Mouse (Mus musculus): ENCODE data around the gene Ly6g6f. TPM values are rescaled to one million over a fixed set of nuclear protein-coding genes. Genes with fewer than 3 reads are reported as not detected.

The Ly6g6f gene
- total and polyA plus RNA-seq, 3 experiments, result 0.54 to 0.67 TPM; not detected in 1

- TF ChIP-seq JUN (IDR thresholded peaks at IDR 0.05; ENCODE audit: insufficient read depth, low read depth, low read length), result no peak
- 0 out of 2 replicates have a peak, but pooled peaks have one; percentile 21 for TF ChIP-seq CHD1 (IDR thresholded peaks at IDR 0.05; ENCODE audit: low read depth, low read length)
- TF ChIP-seq MYC (IDR thresholded peaks at IDR 0.05; ENCODE audit: low read depth, low read length), result 0 out of 2 replicates have a peak, but pooled peaks have one; percentile 8
- peak; percentile 33; the same call in 1 of the 2 replicates for TF ChIP-seq BHLHE40 (IDR thresholded peaks at IDR 0.05; ENCODE audit: low read depth, low read length)
- no peak for TF ChIP-seq EP300 (IDR thresholded peaks at IDR 0.05; ENCODE audit: low read length)
- TF ChIP-seq USF1 (IDR thresholded peaks at IDR 0.05; ENCODE audit: low read depth, low read length), result no peak
- TF ChIP-seq RCOR1 (conservative IDR thresholded peaks at IDR 0.05; ENCODE audit: low read depth, low read length), result no peak
- TF ChIP-seq POLR2A (IDR thresholded peaks at IDR 0.05; ENCODE audit: low read depth, low read length), result peak; percentile 57
Observed at GRCm38 (mm10) chr17:35050126-35050750, 35.2 kb downstream of the Ly6g6f start (continued).

GRCm38 (mm10) chr17:35049561-35050016 lies 35.8 kb downstream of the Ly6g6f start, which contains the start of gene Clic1:
TSS of gene Clic1 (plus strand) at chr17:35049966.
- in situ Hi-C loops (cut with MboI; ENCODE audit: low pct_ligation_motif_present, low pct_unique_long_range_greater_than_20kb, low sequenced_read_pairs), result no loop called here
- TF ChIP-seq SMC3 (IDR thresholded peaks at IDR 0.05; ENCODE audit: low read depth, low read length) (peak; percentile 7; the same call in 1 of the 2 replicates), ZNF384 (IDR thresholded peaks at IDR 0.05; ENCODE audit: low read depth, low read length) (no peak), SIN3A (IDR thresholded peaks at IDR 0.05; ENCODE audit: low read length) (no peak), MAFK (IDR thresholded peaks at IDR 0.05; ENCODE audit: insufficient replicate concordance, low read length) (no peak), ELF1 (IDR thresholded peaks at IDR 0.05; ENCODE audit: low read depth, low read length) (peak; percentile 39), MAX (IDR thresholded peaks at IDR 0.05; ENCODE audit: low read length) (no peak), TCF12 (IDR thresholded peaks at IDR 0.05; ENCODE audit: low read depth, low read length) (peak; percentile 38; the same call in 1 of the 2 replicates), IRF4 (IDR thresholded peaks at IDR 0.05; ENCODE audit: low read depth, low read length) (no peak), ZKSCAN1 (IDR thresholded peaks at IDR 0.05; ENCODE audit: borderline replicate concordance, low read depth, low read length) (no peak), UBTF (IDR thresholded peaks at IDR 0.05; ENCODE audit: low read depth, low read length) (no peak), USF1 (IDR thresholded peaks at IDR 0.05; ENCODE audit: low read depth, low read length) (no peak), ETS1 (conservative IDR thresholded peaks at IDR 0.05; ENCODE audit: low read depth, low read length) (no peak), CHD2 (IDR thresholded peaks at IDR 0.05; ENCODE audit: low read length) (no peak), CTCF (conservative IDR thresholded peaks at IDR 0.05 in 1 of 2, IDR thresholded peaks at IDR 0.05 in 1 of 2; ENCODE audit: low read depth in 2 of 2, low read length in 2 of 2) (no peak; a peak in 1 of 4 replicates), MEF2A (IDR thresholded peaks at IDR 0.05; ENCODE audit: borderline replicate concordance, low read depth, low read length) (no peak), JUN (IDR thresholded peaks at IDR 0.05; ENCODE audit: insufficient read depth, low read depth, low read length) (no peak), NRF1 (IDR thresholded peaks at IDR 0.05; ENCODE audit: low read depth, low read length) (no peak), BHLHE40 (IDR thresholded peaks at IDR 0.05; ENCODE audit: low read depth, low read length) (peak; percentile 15; the same call in 1 of the 2 replicates), TBP (conservative IDR thresholded peaks at IDR 0.05; ENCODE audit: low read depth, low read length) (0 out of 2 replicates have a peak, but pooled peaks have one; percentile 14), ZC3H11A (IDR thresholded peaks at IDR 0.05; ENCODE audit: low read depth, low read length) (no peak), MYC (IDR thresholded peaks at IDR 0.05; ENCODE audit: low read depth, low read length) (no peak), RAD21 (IDR thresholded peaks at IDR 0.05; ENCODE audit: low read depth, low read length) (no peak; the same call in 1 of the 2 replicates), NELFE (IDR thresholded peaks at IDR 0.05; ENCODE audit: low read depth, low read length) (peak; percentile 18; the same call in 1 of the 2 replicates)
- Histone ChIP-seq H3K27ac (ENCODE audit: insufficient read depth, low read depth) (peak within 1 kb of the TSS; percentile 96), H3K4me1 (ENCODE audit: control insufficient read depth in 1 of 2, insufficient read depth in 2 of 2) (peaks cover 6 to 40% of the 10 kb centered on the region in 2 experiments), H3K4me3 (replicated peaks in 1 of 3; ENCODE audit: low read depth in 2 of 3, low read length in 2 of 3, poor library complexity in 1 of 3) (peak within 1 kb of the TSS; percentile 79 to 94 (median 86)), H3K79me2 (replicated peaks; ENCODE audit: control insufficient read depth, extremely low read depth, insufficient read depth, poor library complexity, severe bottlenecking) (peaks cover 27% of the 10 kb centered on the region), H3K27me3 (replicated peaks) (no peaks in the 10 kb centered on the region), H3K9me3 (replicated peaks; ENCODE audit: low read length) (peaks cover 7% of the 10 kb centered on the region), H3K4me2 (ENCODE audit: insufficient read depth, low read depth, poor library complexity, severe bottlenecking) (peak within 1 kb of the TSS; percentile 59), H3K36me3 (replicated peaks in 1 of 2; ENCODE audit: control insufficient read depth in 1 of 2, insufficient read depth in 1 of 2, low read length in 1 of 2) (peaks cover 19 to 26% of the 10 kb centered on the region in 2 experiments), H3K9ac (ENCODE audit: insufficient read depth, low read depth) (peak within 1 kb of the TSS; percentile 96)
- dilution Hi-C loops (cut with MboI; ENCODE audit: extremely low pct_ligation_motif_present, extremely low pct_unique_long_range_greater_than_20kb, low sequenced_read_pairs), result no loop called here
- DNase-seq (ENCODE audit: extremely low read depth), result peak; percentile 56
